Mouse (Mus musculus) liver, embryonic 12.5 days (tissue): Measurements from ENCODE around the gene Gpr137c. TPM values are rescaled to one million over a fixed set of nuclear protein-coding genes. Genes with fewer than 3 reads are reported as not detected.

Experiments
- ATAC-seq: fragments of 200-750 bp; cut with Nextera tagmentation; 2 replicates; pipeline ENCODE4 v1.8.0; 2017; ENCODE audit warnings: moderate number of reproducible peaks, mild to moderate bottlenecking, moderate library complexity
- H3K27ac ChIP-seq: fragments of 300-500 bp; sonication (generic); 2 replicates; pipeline ENCODE4 v1.5.1; 2016; ENCODE audit warnings: mild to moderate bottlenecking
- H3K27me3 ChIP-seq: fragments of 300-500 bp; sonication (generic); replicated peaks from 2 replicates; pipeline ENCODE4 v1.6.1; 2016; ENCODE audit warnings: mild to moderate bottlenecking, moderate library complexity
- H3K36me3 ChIP-seq: fragments of 300-500 bp; sonication (generic); 2 replicates; pipeline ENCODE4 v1.6.1; 2016; ENCODE audit warnings: mild to moderate bottlenecking, moderate library complexity
- H3K4me1 ChIP-seq: fragments of 300-500 bp; sonication (generic); 2 replicates; pipeline ENCODE4 v1.6.1; 2016
- H3K4me2 ChIP-seq: fragments of 300-500 bp; sonication (generic); 2 replicates; pipeline ENCODE4 v1.6.1; 2016; ENCODE audit warnings: mild to moderate bottlenecking, moderate library complexity
- H3K4me3 ChIP-seq: fragments of 300-500 bp; sonication (generic); 2 replicates; pipeline ENCODE4 v1.5.1; 2016; ENCODE audit warnings: mild to moderate bottlenecking, moderate library complexity
- H3K9ac ChIP-seq: fragments of 300-500 bp; sonication (generic); 2 replicates; pipeline ENCODE4 v1.6.1; 2016; ENCODE audit warnings: mild to moderate bottlenecking, moderate library complexity
- H3K9me3 ChIP-seq: fragments of 300-500 bp; sonication (generic); replicated peaks from 2 replicates; pipeline ENCODE4 v1.6.1; 2016; ENCODE audit warnings: mild to moderate bottlenecking, moderate library complexity
- WGBS: fragments of 180-500 bp; shearing (Covaris S2); methylation state at CpG from one replicate; pipeline ENCODE4 v1.1.7; 2016; ENCODE audit not compliant: insufficient replicate concordance; 5-methylcytosine and 5-hydroxymethylcytosine counted together
- polyA plus RNA-seq: library from polyadenylated mRNA; unstranded; fragments of >200 nt; fragmentation: Nextera tagmentation; extraction: Ambion mirVana; gene quantifications from 2 replicates; pipeline ENCODE4 v1.2.1, GENCODE M21; 2016

Gene Gpr137c
- 0.24 and 0.31 TPM in 2 replicates for polyA plus RNA-seq

DNA sequence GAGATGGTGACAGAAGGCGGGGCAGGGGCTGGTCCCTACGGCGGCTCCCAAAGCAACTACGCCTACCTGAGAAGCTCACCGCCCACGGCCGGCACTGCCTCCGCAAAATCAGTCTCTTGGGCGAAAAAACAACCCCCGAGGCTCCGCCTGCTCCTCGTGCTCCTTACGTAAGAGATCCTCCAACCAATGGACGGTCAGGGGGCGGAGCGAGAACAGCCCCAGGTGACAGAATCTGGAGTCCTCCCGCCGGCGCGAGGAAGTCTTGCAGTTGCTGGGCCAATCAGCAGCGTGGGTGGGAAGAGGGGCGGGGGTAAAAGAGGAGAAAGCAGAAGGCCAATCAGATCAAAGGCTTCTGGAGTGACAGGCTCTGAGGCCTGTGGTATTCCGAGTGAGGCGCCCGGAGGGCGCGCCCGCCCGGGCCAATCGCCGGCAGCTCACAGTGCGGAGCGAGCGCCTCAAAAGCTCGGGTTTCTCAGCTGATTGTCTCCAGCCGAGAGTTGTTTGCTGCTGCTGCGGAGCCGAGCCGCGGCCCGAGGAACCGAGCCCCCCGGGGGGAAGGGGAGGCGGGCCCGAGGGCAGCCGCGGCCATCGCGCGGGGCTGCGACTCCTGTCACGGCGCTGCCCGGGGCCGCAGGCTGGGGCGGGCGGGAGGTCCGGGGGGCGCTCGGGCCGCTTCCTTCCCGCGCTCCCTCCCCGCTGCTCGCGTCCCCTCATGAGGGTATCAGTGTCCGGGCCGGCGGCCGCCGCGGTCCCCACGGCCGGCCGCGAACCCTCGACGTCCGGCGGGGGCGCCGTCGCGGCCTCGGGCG is at the start of gene Gpr137c:
TSS of gene Gpr137c (plus strand) at position 437 of the 809 bp plus-strand sequence.
- Histone ChIP-seq H3K27me3 (peaks cover 25% of the 10 kb centered on the region), H3K4me3 (peak within 1 kb of the TSS; percentile 70), H3K4me1 (peaks cover 30% of the 10 kb centered on the region), H3K27ac (peak within 1 kb of the TSS; percentile 48), H3K4me2 (peak within 1 kb of the TSS; percentile 98), H3K36me3 (no peaks in the 10 kb centered on the region), H3K9ac (peak within 1 kb of the TSS; percentile 69), H3K9me3 (no peaks in the 10 kb centered on the region)
- peak; percentile 98 for ATAC-seq
- under 1% methylated on average over 80 of the region's 86 CpGs for WGBS

DNA sequence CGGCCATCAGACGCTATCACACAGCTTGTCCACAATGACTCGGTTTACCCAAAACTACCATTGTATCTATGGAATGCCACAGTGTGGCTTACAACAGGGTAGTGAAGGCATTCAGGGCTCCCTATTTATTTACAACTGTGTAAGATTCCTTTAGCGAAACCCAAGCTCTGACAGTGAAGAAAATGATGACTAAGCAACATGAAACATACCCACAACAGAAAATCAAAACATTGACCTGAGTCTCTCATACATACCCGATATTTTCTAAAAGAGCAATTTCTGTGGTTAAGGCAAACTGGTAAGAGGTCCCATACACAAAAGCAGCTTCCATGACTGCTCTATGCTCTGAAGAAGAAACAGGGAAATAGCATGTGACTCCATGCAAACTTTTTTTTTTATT is 47.3 kb upstream of the Gpr137c start:
- Histone ChIP-seq H3K27me3 (no peaks in the 10 kb centered on the region), H3K4me2 (no peak overlapping the region), H3K4me1 (no peaks in the 10 kb centered on the region), H3K27ac (no peak overlapping the region), H3K36me3 (no peaks in the 10 kb centered on the region), H3K9ac (no peak overlapping the region), H3K4me3 (no peak overlapping the region), H3K9me3 (no peaks in the 10 kb centered on the region)
- no peak for ATAC-seq
- 79% methylated on average over 5 of the region's 5 CpGs for WGBS

DNA sequence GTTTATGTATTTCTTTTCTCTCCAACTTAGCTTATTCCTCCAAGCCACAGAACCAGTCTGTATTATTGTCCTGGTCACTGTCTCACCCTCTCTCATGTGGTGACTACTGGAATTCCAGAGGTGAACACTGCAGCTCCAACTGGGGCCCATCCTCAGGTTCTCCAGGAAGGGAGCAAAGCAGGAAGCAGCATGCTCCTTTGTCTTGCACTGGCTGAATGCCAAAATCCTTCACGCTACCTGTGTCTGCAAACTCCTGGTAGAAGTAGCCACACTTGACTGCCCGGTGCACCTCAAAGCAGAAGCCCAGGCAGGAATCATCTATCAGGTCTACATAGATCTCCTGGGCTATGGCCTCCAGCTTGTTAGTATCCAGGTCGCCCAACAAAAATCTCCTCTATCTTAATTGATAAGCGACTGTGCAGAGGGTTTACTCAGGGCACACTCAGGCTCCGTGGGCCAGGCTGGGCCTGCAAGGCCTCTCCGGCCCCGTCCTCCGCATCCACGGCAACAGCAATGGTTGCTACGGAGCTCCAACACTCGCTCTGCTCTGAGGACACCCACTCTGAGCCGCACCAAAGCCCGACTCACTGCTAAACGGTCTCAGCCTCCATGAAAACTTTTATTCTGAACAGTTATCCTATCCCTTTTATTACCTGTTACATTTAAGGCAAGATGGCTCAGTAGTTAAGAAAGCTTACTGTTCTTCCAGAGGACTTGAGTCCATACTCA is 44.3 kb upstream of the Gpr137c start:
- no peaks in the 10 kb centered on the region for H3K36me3 ChIP-seq
- no peak overlapping the region for H3K4me2 ChIP-seq
- no peaks in the 10 kb centered on the region for H3K9me3 ChIP-seq
- 77% methylated on average over 14 of the region's 14 CpGs for WGBS
- H3K4me1 ChIP-seq, result no peaks in the 10 kb centered on the region
- H3K4me3 ChIP-seq, result no peak overlapping the region
- no peak for ATAC-seq
- H3K27me3 ChIP-seq, result no peaks in the 10 kb centered on the region
- H3K27ac ChIP-seq, result no peak overlapping the region
- H3K9ac ChIP-seq, result no peak overlapping the region

DNA sequence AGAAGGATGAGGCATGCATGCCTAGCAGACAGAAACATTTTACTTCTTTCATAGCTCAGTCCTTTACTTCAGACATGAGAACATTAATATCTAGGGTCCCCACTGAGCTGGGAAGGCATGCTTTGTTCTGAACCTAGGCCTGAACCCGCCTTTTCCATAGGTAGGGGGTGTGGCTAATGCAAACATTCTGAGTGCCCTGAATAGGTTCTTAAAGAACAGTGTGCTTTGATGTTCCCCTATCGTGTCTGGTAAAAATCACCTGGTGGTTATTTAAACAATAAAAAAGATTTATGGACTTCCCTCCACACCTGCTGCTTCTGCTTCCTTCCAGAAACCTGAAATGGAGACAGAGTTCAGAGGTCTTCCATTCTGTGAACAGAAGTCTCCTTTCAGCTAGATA is 40.3 kb upstream of the Gpr137c start:
- H3K36me3 ChIP-seq, result no peaks in the 10 kb centered on the region
- no peak overlapping the region for H3K9ac ChIP-seq
- no peak overlapping the region for H3K4me2 ChIP-seq
- no peaks in the 10 kb centered on the region for H3K27me3 ChIP-seq
- H3K27ac ChIP-seq, result no peak overlapping the region
- no peak overlapping the region for H3K4me3 ChIP-seq
- no peaks in the 10 kb centered on the region for H3K9me3 ChIP-seq
- WGBS, result 61% methylated on average over 2 of the region's 2 CpGs
- ATAC-seq, result no peak
- H3K4me1 ChIP-seq, result no peaks in the 10 kb centered on the region

DNA sequence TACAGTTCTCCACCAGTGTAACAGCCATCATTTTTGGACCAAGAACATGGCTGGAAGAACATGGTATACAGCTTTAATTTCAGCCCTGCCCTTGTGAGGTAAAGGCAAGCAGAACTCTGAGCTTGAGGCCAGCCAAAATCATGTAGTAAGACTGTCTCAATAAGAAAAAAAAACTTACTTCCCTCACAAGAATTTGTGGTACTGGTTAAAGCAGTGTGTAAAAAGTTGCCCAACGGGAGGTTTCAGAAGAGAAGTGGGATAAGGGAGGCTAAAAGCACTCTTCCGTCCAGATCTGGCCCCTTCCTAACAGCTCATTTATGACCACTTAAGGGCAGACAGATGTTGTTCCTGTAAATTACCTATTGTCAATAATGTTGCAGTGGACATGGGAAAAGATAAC is 39.9 kb upstream of the Gpr137c start:
- Histone ChIP-seq H3K4me2 (no peak overlapping the region), H3K4me1 (no peaks in the 10 kb centered on the region), H3K27me3 (no peaks in the 10 kb centered on the region), H3K4me3 (no peak overlapping the region), H3K9ac (no peak overlapping the region), H3K36me3 (no peaks in the 10 kb centered on the region), H3K27ac (no peak overlapping the region), H3K9me3 (no peaks in the 10 kb centered on the region)
- no peak for ATAC-seq
- WGBS, result 67% methylated on average over 2 of the region's 2 CpGs

DNA sequence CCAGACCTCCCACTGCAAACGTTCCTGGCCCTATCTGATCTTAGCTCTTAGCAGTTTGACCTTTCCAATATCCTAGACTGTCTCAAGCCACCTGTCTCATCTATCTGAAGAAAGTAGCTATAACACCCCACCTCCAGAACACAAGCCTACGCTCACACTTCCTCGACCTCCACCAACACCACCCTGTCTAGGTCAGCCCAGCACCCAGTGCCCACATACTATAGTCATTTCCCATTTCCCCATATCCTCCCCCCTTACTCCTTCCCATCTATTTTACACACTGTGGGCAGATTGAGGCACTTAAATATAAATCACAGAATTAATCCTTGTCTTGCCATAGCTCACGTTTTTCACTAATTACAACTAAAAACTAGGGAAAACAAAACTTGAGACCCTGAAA is 37.9 kb upstream of the Gpr137c start:
- Histone ChIP-seq H3K4me2 (no peak overlapping the region), H3K36me3 (no peaks in the 10 kb centered on the region), H3K27me3 (no peaks in the 10 kb centered on the region), H3K27ac (no peak overlapping the region), H3K9me3 (no peaks in the 10 kb centered on the region), H3K4me1 (no peaks in the 10 kb centered on the region), H3K4me3 (no peak overlapping the region), H3K9ac (no peak overlapping the region)
- WGBS, result 59% methylated on average over 4 of the region's 4 CpGs
- no peak for ATAC-seq

DNA sequence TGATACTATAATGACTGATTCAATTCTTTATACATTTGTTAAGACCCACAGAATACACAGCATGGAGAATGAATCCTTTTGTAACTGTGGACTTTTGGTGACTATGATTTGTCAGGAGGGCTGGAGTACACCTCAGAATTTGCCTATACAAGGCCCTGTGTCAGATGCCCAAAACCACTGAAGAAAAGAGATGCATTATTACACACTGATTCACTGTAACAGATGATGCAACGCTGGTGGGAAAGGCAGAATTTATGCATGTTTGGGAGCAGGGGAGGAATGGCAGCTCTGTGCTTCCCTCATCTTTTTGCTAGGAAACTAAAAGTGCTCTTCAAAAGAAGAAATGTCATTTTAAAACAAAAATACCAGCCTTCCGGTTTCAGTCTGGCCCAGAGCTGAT is 28.5 kb upstream of the Gpr137c start:
- no peaks in the 10 kb centered on the region for H3K4me1 ChIP-seq
- no peaks in the 10 kb centered on the region for H3K36me3 ChIP-seq
- no peak overlapping the region for H3K27ac ChIP-seq
- 67% methylated on average over 2 of the region's 2 CpGs for WGBS
- no peak for ATAC-seq
- no peak overlapping the region for H3K9ac ChIP-seq
- H3K4me2 ChIP-seq, result no peak overlapping the region
- no peaks in the 10 kb centered on the region for H3K27me3 ChIP-seq
- no peak overlapping the region for H3K4me3 ChIP-seq
- H3K9me3 ChIP-seq, result no peaks in the 10 kb centered on the region

DNA sequence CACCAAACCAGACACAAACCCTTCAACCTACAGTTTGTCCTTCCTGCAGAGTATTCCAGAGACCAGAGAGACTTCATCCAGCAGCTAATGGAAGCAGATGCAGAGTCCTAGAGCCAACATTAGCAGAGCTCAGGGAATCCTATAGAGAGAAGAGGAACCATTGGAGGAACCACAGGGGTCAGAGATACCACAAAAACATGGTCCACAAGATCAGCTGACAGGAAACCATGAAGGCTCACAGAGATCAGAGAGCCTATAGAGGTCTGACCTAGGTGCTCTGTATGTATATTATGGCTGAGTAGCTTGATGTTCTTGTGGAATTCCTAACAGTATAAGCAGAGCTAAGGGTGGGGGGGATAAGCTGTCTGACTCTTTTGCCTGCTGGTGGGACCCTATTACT is 18.9 kb upstream of the Gpr137c start:
- H3K4me3 ChIP-seq, result no peak overlapping the region
- no peaks in the 10 kb centered on the region for H3K4me1 ChIP-seq
- H3K27me3 ChIP-seq, result no peaks in the 10 kb centered on the region
- H3K36me3 ChIP-seq, result no peaks in the 10 kb centered on the region
- ATAC-seq, result no peak
- no peak overlapping the region for H3K9ac ChIP-seq
- H3K9me3 ChIP-seq, result no peaks in the 10 kb centered on the region
- no peak overlapping the region for H3K27ac ChIP-seq
- H3K4me2 ChIP-seq, result no peak overlapping the region

DNA sequence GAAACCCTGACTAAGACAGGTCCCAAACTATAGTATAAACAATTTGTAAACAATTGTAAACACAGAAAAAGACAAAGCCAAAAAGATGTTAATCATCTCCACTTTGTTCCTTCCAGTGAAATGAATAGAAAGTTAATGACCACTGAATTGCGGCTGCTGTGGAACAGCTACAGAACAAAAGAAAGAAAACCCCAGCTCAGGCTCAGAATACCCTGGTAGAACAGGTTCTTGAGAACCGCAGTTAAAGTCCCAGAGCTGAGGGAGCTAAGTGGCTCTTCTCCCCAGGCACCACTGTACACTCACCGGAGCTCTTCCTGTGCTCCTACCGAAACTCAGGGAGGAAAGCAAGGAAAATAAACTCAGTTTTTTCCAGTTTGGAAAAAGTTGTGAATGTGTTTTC is 8.8 kb upstream of the Gpr137c start:
- H3K36me3 ChIP-seq, result no peaks in the 10 kb centered on the region
- no peak for ATAC-seq
- no peak overlapping the region for H3K9ac ChIP-seq
- no peak overlapping the region for H3K4me2 ChIP-seq
- no peak overlapping the region for H3K4me3 ChIP-seq
- H3K27me3 ChIP-seq, result no peaks in the 10 kb centered on the region
- H3K9me3 ChIP-seq, result no peaks in the 10 kb centered on the region
- no peaks in the 10 kb centered on the region for H3K4me1 ChIP-seq
- WGBS, result 68% methylated on average over 4 of the region's 4 CpGs
- no peak overlapping the region for H3K27ac ChIP-seq

DNA sequence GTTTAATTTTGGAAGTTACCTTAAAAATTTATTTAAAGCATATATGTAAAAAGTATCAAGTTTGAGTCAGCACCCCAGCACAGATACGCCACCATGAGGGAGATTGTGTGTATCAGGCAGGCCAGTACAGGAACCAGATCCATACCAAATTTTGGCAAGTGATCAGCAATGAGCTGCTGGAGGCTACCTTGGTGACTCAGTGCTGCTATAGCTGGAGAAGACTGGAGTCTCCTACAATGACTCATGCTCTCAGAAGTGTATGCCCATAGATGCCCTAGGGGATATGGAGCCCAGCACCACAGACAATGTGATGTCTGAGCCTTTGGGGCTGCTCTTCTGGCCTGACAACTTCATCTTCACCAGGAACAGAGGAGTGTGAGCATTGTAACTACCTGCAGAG is 8.1 kb upstream of the Gpr137c start:
- H3K4me2 ChIP-seq, result no peak overlapping the region
- WGBS, result 65% methylated on average over 1 of the region's 1 CpGs
- no peak for ATAC-seq

DNA sequence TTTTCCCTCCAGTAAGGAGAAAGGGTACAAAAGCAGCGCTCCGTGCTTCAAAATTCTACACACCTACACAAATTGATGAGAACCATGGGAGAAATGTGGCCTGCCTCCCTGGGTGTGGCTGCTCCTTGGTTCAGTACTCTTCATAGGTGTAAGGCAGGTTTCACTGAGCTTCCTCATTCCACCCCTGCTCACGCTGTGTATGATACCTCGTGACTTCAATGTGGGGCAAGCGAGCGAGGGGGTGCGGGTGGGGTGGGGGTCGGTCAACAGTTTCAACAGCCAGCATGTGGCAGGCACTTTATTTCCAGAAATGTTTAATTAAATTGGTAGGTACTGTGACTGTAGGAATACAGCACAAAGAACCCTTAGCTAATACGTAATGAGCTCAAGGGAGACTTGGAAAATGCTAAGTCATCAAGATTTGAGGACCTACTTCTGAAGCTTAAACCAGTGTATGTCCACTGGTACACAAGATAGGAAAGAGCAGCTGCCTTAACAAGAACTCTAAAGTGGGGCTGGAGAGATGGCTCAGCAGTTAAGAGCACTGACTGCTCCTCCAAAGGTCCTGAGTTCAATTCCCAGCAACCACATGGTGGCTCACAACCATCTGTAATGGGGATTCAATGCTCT is 2.7 kb upstream of the Gpr137c start:
- 83% methylated on average over 9 of the region's 9 CpGs for WGBS
- H3K4me1 ChIP-seq, result peaks cover 30% of the 10 kb centered on the region
- no peaks in the 10 kb centered on the region for H3K36me3 ChIP-seq
- no peak overlapping the region for H3K27ac ChIP-seq
- no peaks in the 10 kb centered on the region for H3K9me3 ChIP-seq
- no peak overlapping the region for H3K9ac ChIP-seq
- no peak overlapping the region for H3K4me3 ChIP-seq
- peaks cover 25% of the 10 kb centered on the region for H3K27me3 ChIP-seq
- no peak for ATAC-seq
- H3K4me2 ChIP-seq, result no peak overlapping the region

More for the DNA sequence above, 8.1 kb upstream of the Gpr137c start:
- no peak overlapping the region for H3K27ac ChIP-seq
- H3K9me3 ChIP-seq, result no peaks in the 10 kb centered on the region
- H3K4me1 ChIP-seq, result no peaks in the 10 kb centered on the region
- H3K9ac ChIP-seq, result no peak overlapping the region
- H3K4me3 ChIP-seq, result no peak overlapping the region
- no peaks in the 10 kb centered on the region for H3K36me3 ChIP-seq
- H3K27me3 ChIP-seq, result no peaks in the 10 kb centered on the region

DNA sequence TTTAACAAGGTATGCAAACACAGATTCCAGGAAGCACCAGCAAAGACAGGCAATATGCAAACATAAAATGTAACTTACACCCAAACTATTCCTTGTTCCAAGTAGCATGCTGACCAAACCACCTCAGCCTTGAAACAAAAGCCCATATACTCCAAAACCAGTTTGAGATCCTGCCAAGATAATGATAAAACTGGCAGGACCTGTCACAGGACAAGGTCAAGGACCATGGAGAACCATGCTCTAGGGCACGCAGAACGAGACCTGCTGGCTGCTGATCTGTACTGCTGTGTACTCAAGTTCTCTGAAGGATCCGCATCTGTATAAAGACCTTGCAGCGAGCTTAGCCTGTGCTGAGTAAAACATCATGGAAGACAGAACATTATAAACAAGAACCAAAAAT is 1.8 kb upstream of the Gpr137c start:
- Histone ChIP-seq H3K4me2 (no peak overlapping the region), H3K36me3 (no peaks in the 10 kb centered on the region), H3K27me3 (peaks cover 25% of the 10 kb centered on the region), H3K9me3 (no peaks in the 10 kb centered on the region), H3K9ac (no peak overlapping the region), H3K27ac (no peak overlapping the region), H3K4me1 (peaks cover 30% of the 10 kb centered on the region), H3K4me3 (no peak overlapping the region)
- 76% methylated on average over 4 of the region's 4 CpGs for WGBS
- no peak for ATAC-seq
